Mouse (Mus musculus) left cerebral cortex, postnatal 14 days (tissue): Measurements from ENCODE around the gene Ankfn1. TPM values are rescaled to one million over a fixed set of nuclear protein-coding genes. Genes with fewer than 3 reads are reported as not detected.

Source experiments
- DNase-seq, 2 experiments: peaks; one replicate each; pipeline ENCODE4 v3.0.0; 2021 to 2022; ENCODE audit warnings: low spot score in 2 of 2, mixed read lengths in 1 of 2
- intact Hi-C: fragments of 180-260 bp; cut with DNase I; formaldehyde crosslinking; loops from one replicate; pipeline ENCODE4 v1.15.1; 2025
- long read RNA-seq, 2 experiments: library from polyadenylated mRNA; stranded (forward); transcript quantifications; one replicate each; pipeline ENCODE4 v2.0.0; 2021
- total RNA-seq, 2 experiments: library from RNA; stranded (reverse); gene quantifications; 2 replicates each; pipeline ENCODE4 v1.2.3; 2021

The Ankfn1 gene
- total RNA-seq, result 10 to 100 TPM; 11.7 to 17.2 TPM
- long read RNA-seq, experiment 1, partial matches to known transcripts, result 0 of 3 reads
- long read RNA-seq, experiment 1, other reads (novel, unspliced or antisense), result 3 of 3 reads
- long read RNA-seq, experiment 2, partial matches to known transcripts, result 0 of 1 reads
- long read RNA-seq, experiment 2, other reads (novel, unspliced or antisense), result 1 of 1 reads

- no peak for DNase-seq
- intact Hi-C loops, result no loop called here
These were observed at the start of gene Ankfn1 for GRCm38 (mm10) chr11:89777431-89777830. Ankfn1 (minus strand) TSS chr11:89777653.

GRCm38 (mm10) chr11:89823661-89824446 is 46.4 kb upstream of the Ankfn1 start:
- no peak for DNase-seq
- intact Hi-C loops, result no loop called here

GRCm38 (mm10) chr11:89818594-89818993 is 41.1 kb upstream of the Ankfn1 start:
- intact Hi-C loops, result no loop called here

GRCm38 (mm10) chr11:89811403-89811802 is 34.0 kb upstream of the Ankfn1 start:
- no peak for DNase-seq

More at GRCm38 (mm10) chr11:89818594-89818993, 41.1 kb upstream of the Ankfn1 start:
- no peak for DNase-seq

GRCm38 (mm10) chr11:89807998-89808397 is 30.5 kb upstream of the Ankfn1 start:
- no peak for DNase-seq
- intact Hi-C loops, result no loop called here

More at GRCm38 (mm10) chr11:89811403-89811802, 34.0 kb upstream of the Ankfn1 start:
- intact Hi-C loops, result no loop called here

- intact Hi-C loops, result no loop called here
These were observed 27.4 kb upstream of the Ankfn1 start for GRCm38 (mm10) chr11:89804822-89805221.

GRCm38 (mm10) chr11:89803974-89804373 is 26.5 kb upstream of the Ankfn1 start:
- DNase-seq, result no peak
- intact Hi-C loops, result no loop called here

More at GRCm38 (mm10) chr11:89804822-89805221, 27.4 kb upstream of the Ankfn1 start:
- DNase-seq, result no peak

- intact Hi-C loops, result no loop called here
- DNase-seq, result no peak
These were observed 15.3 kb upstream of the Ankfn1 start for GRCm38 (mm10) chr11:89792709-89793108.

GRCm38 (mm10) chr11:89776070-89776469 is 1.4 kb downstream of the Ankfn1 start:
- intact Hi-C loops, result no loop called here
- DNase-seq, result no peak

- intact Hi-C loops, result no loop called here
- no peak for DNase-seq
These were observed 2.5 kb downstream of the Ankfn1 start for GRCm38 (mm10) chr11:89774913-89775312.

GRCm38 (mm10) chr11:89772941-89773340 is 4.5 kb downstream of the Ankfn1 start:
- intact Hi-C loops, result no loop called here
- no peak for DNase-seq

GRCm38 (mm10) chr11:89765770-89766148 is 11.7 kb downstream of the Ankfn1 start:
- peak in 1 of 2 experiments; percentile 27 for DNase-seq
- intact Hi-C loops, result no loop called here

- DNase-seq, result no peak
- intact Hi-C loops, result no loop called here
These were observed 12.3 kb downstream of the Ankfn1 start for GRCm38 (mm10) chr11:89765014-89765769.

- no peak for DNase-seq
- intact Hi-C loops, result no loop called here
These were observed 43.3 kb downstream of the Ankfn1 start for GRCm38 (mm10) chr11:89733973-89734693.

GRCm38 (mm10) chr11:89733526-89733925 is 43.9 kb downstream of the Ankfn1 start:
- DNase-seq, result no peak
- intact Hi-C loops, result no loop called here

- intact Hi-C loops, result loop anchor here (10.0 kb wide), 5 partner anchors 176 to 616 kb away; partner anchors contain the start of gene Nog
- DNase-seq, result peak; percentile 77 to 87
These were observed 56.6 kb downstream of the Ankfn1 start for GRCm38 (mm10) chr11:89720847-89721246.

- intact Hi-C loops, result no loop called here
- DNase-seq, result peak in 1 of 2 experiments; percentile 7
These were observed 58.9 kb downstream of the Ankfn1 start for GRCm38 (mm10) chr11:89718491-89718982.

GRCm38 (mm10) chr11:89716351-89716750 is 61.1 kb downstream of the Ankfn1 start:
- intact Hi-C loops, result no loop called here
- DNase-seq, result no peak

- intact Hi-C loops, result no loop called here
- no peak for DNase-seq
These were observed 68.9 kb downstream of the Ankfn1 start for GRCm38 (mm10) chr11:89708526-89708925.
